Mouse (Mus musculus): ENCODE data around the gene Abhd16b. TPM values are rescaled to one million over a fixed set of nuclear protein-coding genes. Genes with fewer than 3 reads are reported as not detected.
A peak's percentile ranks its signal among the peaks of the same experiment; 100 is the strongest.

Abhd16b gene
- total and polyA plus RNA-seq, 3 experiments = 0.08 TPM; not detected in 2

DNA sequence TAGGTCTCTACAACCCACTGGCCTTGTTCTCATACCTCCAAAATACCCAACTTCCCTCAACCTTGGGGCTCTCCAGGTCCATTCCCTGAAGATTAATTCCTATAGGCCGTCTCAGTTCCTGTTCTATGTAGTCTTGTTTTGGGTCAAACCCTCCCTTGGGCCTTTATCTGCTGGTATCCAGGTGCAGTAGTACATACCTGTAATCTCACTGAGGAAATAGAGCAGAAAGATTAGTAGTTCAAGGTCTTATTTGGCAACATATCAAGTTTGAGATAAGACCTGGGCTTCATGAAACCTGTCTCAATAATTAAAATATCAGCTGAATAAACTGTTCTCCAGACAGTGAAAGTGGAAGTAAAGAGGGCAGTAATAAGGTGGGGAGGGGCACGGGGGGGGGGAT lies 9.9 kb upstream of the Abhd16b start:
- Histone ChIP-seq H3K27me3 (ENCODE audit: control insufficient read depth in 1 of 2, insufficient read depth in 2 of 2, low read length in 2 of 2) (peaks cover 12 to 31% of the 10 kb centered on the region in 2 experiments; a peak in 3 of 4 replicates), H3K4me1 (ENCODE audit: control insufficient read depth in 1 of 2, insufficient read depth in 2 of 2, low read length in 2 of 2) (peaks cover 0 to 3% of the 10 kb centered on the region in 2 experiments; a peak in 1 of 4 replicates), H3K27ac (ENCODE audit: control insufficient read depth, low read depth, low read length) (no peak overlapping the region), H3K36me3 (ENCODE audit: control insufficient read depth in 1 of 2, insufficient read depth in 2 of 2, low read length in 2 of 2) (peaks cover 0 to 3% of the 10 kb centered on the region in 2 experiments; a peak in 2 of 4 replicates), H3K9ac (ENCODE audit: control insufficient read depth, low read depth, low read length, poor library complexity, severe bottlenecking) (no peak overlapping the region; the same call in 1 of the 2 replicates), H3K9me3 (replicated peaks; ENCODE audit: insufficient read depth, low read length) (no peaks in the 10 kb centered on the region), H3K79me2 (ENCODE audit: control insufficient read depth, insufficient read depth, low read length, poor library complexity) (no peaks in the 10 kb centered on the region), H3K4me3 (ENCODE audit: control insufficient read depth in 1 of 2, insufficient read depth in 1 of 2, low read depth in 2 of 2, low read length in 2 of 2) (peak overlapping the region in 1 of 2 experiments; percentile 36; a peak in 1 of 4 replicates)
- no peak for TF ChIP-seq ZNF384 (IDR thresholded peaks at IDR 0.05; ENCODE audit: low read depth, low read length)
- TF ChIP-seq MAZ (IDR thresholded peaks at IDR 0.05; ENCODE audit: low read depth, low read length) = no peak
- TF ChIP-seq E2F4 (IDR thresholded peaks at IDR 0.05; ENCODE audit: borderline replicate concordance, low read depth, low read length) = no peak
- TF ChIP-seq KAT2A (conservative IDR thresholded peaks at IDR 0.05; ENCODE audit: low read depth, low read length) = no peak
- TF ChIP-seq TBP (IDR thresholded peaks at IDR 0.05; ENCODE audit: low read depth, low read length) = no peak
- TF ChIP-seq RCOR1 (IDR thresholded peaks at IDR 0.05; ENCODE audit: low read depth, low read length) = no peak
- peak; percentile 54 for TF ChIP-seq GATA1 (IDR thresholded peaks at IDR 0.05; ENCODE audit: low read depth, low read length)
- peak; percentile 34; the same call in 1 of the 2 replicates for TF ChIP-seq TCF12 (IDR thresholded peaks at IDR 0.05; ENCODE audit: low read depth, low read length)
- TF ChIP-seq ZC3H11A (IDR thresholded peaks at IDR 0.05; ENCODE audit: low read depth, low read length) = no peak
- no peak for TF ChIP-seq ZMIZ1 (IDR thresholded peaks at IDR 0.05; ENCODE audit: low read depth, low read length)
- TF ChIP-seq MYC (IDR thresholded peaks at IDR 0.05; ENCODE audit: low read depth, low read length) = no peak
- TF ChIP-seq CTCF (IDR thresholded peaks at IDR 0.05 in 2 of 3, conservative IDR thresholded peaks at IDR 0.05 in 1 of 3; ENCODE audit: control insufficient read depth in 1 of 3, insufficient read depth in 1 of 3, low read depth in 2 of 3, low read length in 3 of 3, poor library complexity in 1 of 3, severe bottlenecking in 1 of 3) = no peak
- no peak for TF ChIP-seq MAX (IDR thresholded peaks at IDR 0.05; ENCODE audit: low read length)
- TF ChIP-seq MXI1 (IDR thresholded peaks at IDR 0.05; ENCODE audit: low read depth, low read length) = no peak
- TF ChIP-seq EP300 (IDR thresholded peaks at IDR 0.05; ENCODE audit: low read depth in 1 of 2, low read length in 2 of 2) = peak; percentile 28 to 38; a peak in 2 of 4 replicates
- TF ChIP-seq JUND (IDR thresholded peaks at IDR 0.05; ENCODE audit: low read depth, low read length) = no peak
- TF ChIP-seq CHD1 (IDR thresholded peaks at IDR 0.05; ENCODE audit: low read depth, low read length) = no peak
- TF ChIP-seq POLR2AphosphoS5 (IDR thresholded peaks at IDR 0.05; ENCODE audit: borderline replicate concordance, low read depth, low read length) = no peak
- TF ChIP-seq POLR2AphosphoS2 (IDR thresholded peaks at IDR 0.05; ENCODE audit: low read length) = no peak
- no peak for DNase-seq (ENCODE audit: low read depth, low spot score)

- H3K27ac ChIP-seq (ENCODE audit: control insufficient read depth, low read depth, low read length) = no peak overlapping the region
- peak overlapping the region; percentile 31 to 36; a peak in 3 of 4 replicates for H3K4me3 ChIP-seq (ENCODE audit: control insufficient read depth in 1 of 2, insufficient read depth in 1 of 2, low read depth in 2 of 2, low read length in 2 of 2)
- H3K79me2 ChIP-seq (ENCODE audit: control insufficient read depth, insufficient read depth, low read length, poor library complexity) = no peaks in the 10 kb centered on the region
- H3K36me3 ChIP-seq (ENCODE audit: control insufficient read depth in 1 of 2, insufficient read depth in 2 of 2, low read length in 2 of 2) = peaks cover 0 to 3% of the 10 kb centered on the region in 2 experiments; a peak in 2 of 4 replicates
- H3K27me3 ChIP-seq (ENCODE audit: control insufficient read depth in 1 of 2, insufficient read depth in 2 of 2, low read length in 2 of 2) = peaks cover 14 to 35% of the 10 kb centered on the region in 2 experiments
- no peaks in the 10 kb centered on the region for H3K9me3 ChIP-seq (replicated peaks; ENCODE audit: insufficient read depth, low read length)
- DNase-seq (ENCODE audit: low read depth, low spot score) = peak; percentile 56
- peaks cover 0 to 3% of the 10 kb centered on the region in 2 experiments; a peak in 1 of 4 replicates for H3K4me1 ChIP-seq (ENCODE audit: control insufficient read depth in 1 of 2, insufficient read depth in 2 of 2, low read length in 2 of 2)
- TF ChIP-seq CTCF (IDR thresholded peaks at IDR 0.05 in 2 of 3, conservative IDR thresholded peaks at IDR 0.05 in 1 of 3; ENCODE audit: control insufficient read depth in 1 of 3, insufficient read depth in 1 of 3, low read depth in 2 of 3, low read length in 3 of 3, poor library complexity in 1 of 3, severe bottlenecking in 1 of 3) (peak in 2 of 3 experiments; percentile 24 to 33; a peak in 3 of 6 replicates), MYC (IDR thresholded peaks at IDR 0.05; ENCODE audit: low read depth, low read length) (no peak), POLR2A (IDR thresholded peaks at IDR 0.05; ENCODE audit: control insufficient read depth in 1 of 2, insufficient read depth in 1 of 2, low read depth in 1 of 2, low read length in 2 of 2, poor library complexity in 1 of 2) (no peak), SMC3 (IDR thresholded peaks at IDR 0.05; ENCODE audit: low read depth, low read length) (0 out of 2 replicates have a peak, but pooled peaks have one; percentile 7), CHD1 (IDR thresholded peaks at IDR 0.05; ENCODE audit: low read depth, low read length) (no peak), MAX (IDR thresholded peaks at IDR 0.05; ENCODE audit: low read length) (no peak), ELF1 (IDR thresholded peaks at IDR 0.05; ENCODE audit: low read depth, low read length) (no peak), TCF12 (IDR thresholded peaks at IDR 0.05; ENCODE audit: low read depth, low read length) (no peak), RAD21 (IDR thresholded peaks at IDR 0.05; ENCODE audit: low read depth, low read length) (peak; percentile 7), RCOR1 (IDR thresholded peaks at IDR 0.05; ENCODE audit: low read depth, low read length) (no peak)
- peak overlapping the region; percentile 44; the same call in 1 of the 2 replicates for H3K9ac ChIP-seq (ENCODE audit: control insufficient read depth, low read depth, low read length, poor library complexity, severe bottlenecking)
These were observed 9.3 kb upstream of the Abhd16b start for GRCm38 (mm10) chr2:181483562-181484318.

Measured in MEL (cell line).